Mouse (Mus musculus) megakaryocyte-erythroid progenitor cell, adult 5-6 weeks (primary cell): ENCODE measurements around the gene Gm9046. TPM values are rescaled to one million over a fixed set of nuclear protein-coding genes. Genes with fewer than 3 reads are reported as not detected.
"Not testable (repeated sequence)": the region's sequence is repeated elsewhere in the genome, so short reads cannot be mapped to it uniquely, and the experiment has no call there.

Source experiments
- ATAC-seq: replicated peaks from 2 replicates; pipeline ENCODE4 v1.8.0; 2016; ENCODE audit warnings: mild to moderate bottlenecking, inconsistent platforms; ENCODE audit not compliant: severe bottlenecking, poor library complexity, low FRiP score, low TSS enrichment
- total RNA-seq, 2 experiments: library from RNA; stranded (forward) in 1 of 2; stranded (reverse) in 1 of 2; fragments of 200-1000, 215-1000 nt in 1 of 2; fragments of >200 nt in 1 of 2; fragmentation: Nextera tagmentation in 1 of 2; gene quantifications; 2 replicates each; pipeline ENCODE4 v1.2.3; 2014 to 2017

Gm9046 gene
- total RNA-seq (2014; fragmentation: Nextera tagmentation) (not detected in 2 replicates), total RNA-seq (2017) (not detected in 2 replicates)

GRCm38 (mm10) chr10:118343155-118343554, at the start of gene Gm9046:
Gene Gm9046, minus strand, starts transcription at chr10:118343255.
- not testable (repeated sequence) for ATAC-seq

DNA sequence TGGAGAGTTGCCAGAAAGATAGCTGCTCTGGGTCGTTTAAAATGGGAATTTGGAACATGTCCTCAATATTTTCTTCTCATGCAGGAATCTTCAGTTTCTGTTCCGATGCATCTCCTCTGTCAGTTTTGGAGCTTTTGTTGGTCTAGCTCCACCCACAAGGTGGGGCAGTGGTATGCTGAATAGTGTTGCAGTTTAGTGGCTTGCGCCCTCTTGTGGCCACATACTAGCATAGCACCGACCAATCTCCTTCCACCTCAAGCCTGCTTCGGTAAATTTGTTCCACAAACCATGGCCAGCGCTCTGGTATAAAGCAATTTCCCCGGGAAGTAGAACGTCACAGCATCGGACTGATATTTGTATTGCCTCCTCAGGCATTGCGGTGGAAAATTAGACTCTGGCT, 27.4 kb upstream of the Gm9046 start:
- peak; percentile 100 for ATAC-seq

- ATAC-seq: no peak
Observed at GRCm38 (mm10) chr10:118369518-118369917, 26.5 kb upstream of the Gm9046 start.

DNA sequence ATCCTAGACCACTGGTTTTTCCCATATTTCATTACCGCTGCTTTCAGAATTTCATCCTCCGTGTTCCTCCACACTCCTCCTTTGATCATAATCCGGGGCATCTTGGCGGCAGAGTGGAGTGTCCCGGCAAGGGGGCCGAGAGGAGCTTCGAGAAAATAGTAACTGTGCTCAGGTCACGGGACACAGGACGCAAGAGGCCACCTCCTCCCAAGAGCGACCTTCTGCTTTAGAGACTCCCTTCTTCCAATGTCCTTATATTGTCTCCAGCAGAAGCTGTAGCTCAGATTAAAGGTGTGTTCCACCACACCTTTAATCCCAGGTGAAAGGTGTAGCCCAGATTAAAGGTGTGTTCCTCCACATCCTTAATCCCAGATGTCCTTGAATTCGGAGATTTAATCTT, 10.9 kb upstream of the Gm9046 start, which contains the start of gene Gm9049:
TSS of gene Gm9049 (minus strand) at position 101 of the 400 bp plus-strand sequence.
- ATAC-seq: not testable (repeated sequence)

DNA sequence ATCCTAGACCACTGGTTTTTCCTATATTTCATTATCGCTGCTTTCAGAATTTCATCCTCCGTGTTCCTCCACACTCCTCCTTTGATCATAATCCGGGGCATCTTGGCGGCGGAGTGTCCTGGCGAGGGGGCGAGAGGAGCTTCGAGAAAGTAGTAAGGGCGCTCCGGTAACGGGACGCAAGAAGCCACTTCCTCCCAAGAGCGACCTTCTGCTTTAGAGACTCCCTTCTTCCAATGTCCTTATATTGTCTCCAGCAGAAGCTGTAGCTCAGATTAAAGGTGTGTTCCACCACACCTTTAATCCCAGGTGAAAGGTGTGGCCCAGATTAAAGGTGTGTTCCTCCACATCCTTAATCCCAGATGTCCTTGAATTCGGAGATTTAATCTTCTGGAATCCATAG, 5.5 kb upstream of the Gm9046 start, which contains the start of gene Gm9048:
TSS of gene Gm9048 (minus strand) at position 101 of the 400 bp plus-strand sequence.
- ATAC-seq: not testable (repeated sequence)

DNA sequence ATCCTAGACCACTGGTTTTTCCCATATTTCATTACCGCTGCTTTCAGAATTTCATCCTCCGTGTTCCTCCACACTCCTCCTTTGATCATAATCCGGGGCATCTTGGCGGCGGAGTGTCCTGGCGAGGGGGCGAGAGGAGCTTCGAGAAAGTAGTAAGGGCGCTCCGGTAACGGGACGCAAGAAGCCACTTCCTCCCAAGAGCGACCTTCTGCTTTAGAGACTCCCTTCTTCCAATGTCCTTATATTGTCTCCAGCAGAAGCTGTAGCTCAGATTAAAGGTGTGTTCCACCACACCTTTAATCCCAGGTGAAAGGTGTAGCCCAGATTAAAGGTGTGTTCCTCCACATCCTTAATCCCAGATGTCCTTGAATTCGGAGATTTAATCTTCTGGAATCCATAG, 5.3 kb downstream of the Gm9046 start, which contains the start of gene Gm9045:
TSS of gene Gm9045 (minus strand) at position 101 of the 400 bp plus-strand sequence.
- not testable (repeated sequence) for ATAC-seq

DNA sequence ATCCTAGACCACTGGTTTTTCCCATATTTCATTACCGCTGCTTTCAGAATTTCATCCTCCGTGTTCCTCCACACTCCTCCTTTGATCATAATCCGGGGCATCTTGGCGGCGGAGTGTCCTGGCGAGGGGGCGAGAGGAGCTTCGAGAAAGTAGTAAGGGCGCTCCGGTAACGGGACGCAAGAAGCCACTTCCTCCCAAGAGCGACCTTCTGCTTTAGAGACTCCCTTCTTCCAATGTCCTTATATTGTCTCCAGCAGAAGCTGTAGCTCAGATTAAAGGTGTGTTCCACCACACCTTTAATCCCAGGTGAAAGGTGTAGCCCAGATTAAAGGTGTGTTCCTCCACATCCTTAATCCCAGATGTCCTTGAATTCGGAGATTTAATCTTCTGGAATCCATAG, 10.7 kb downstream of the Gm9046 start, which contains the start of gene Gm9044:
TSS of gene Gm9044 (minus strand) at position 101 of the 400 bp plus-strand sequence.
- ATAC-seq: not testable (repeated sequence)

DNA sequence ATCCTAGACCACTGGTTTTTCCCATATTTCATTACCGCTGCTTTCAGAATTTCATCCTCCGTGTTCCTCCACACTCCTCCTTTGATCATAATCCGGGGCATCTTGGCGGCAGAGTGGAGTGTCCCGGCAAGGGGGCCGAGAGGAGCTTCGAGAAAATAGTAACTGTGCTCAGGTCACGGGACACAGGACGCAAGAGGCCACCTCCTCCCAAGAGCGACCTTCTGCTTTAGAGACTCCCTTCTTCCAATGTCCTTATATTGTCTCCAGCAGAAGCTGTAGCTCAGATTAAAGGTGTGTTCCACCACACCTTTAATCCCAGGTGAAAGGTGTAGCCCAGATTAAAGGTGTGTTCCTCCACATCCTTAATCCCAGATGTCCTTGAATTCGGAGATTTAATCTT, 16.2 kb downstream of the Gm9046 start, which contains the start of gene Gm9040:
TSS of gene Gm9040 (minus strand) at position 101 of the 400 bp plus-strand sequence.
- not testable (repeated sequence) for ATAC-seq

DNA sequence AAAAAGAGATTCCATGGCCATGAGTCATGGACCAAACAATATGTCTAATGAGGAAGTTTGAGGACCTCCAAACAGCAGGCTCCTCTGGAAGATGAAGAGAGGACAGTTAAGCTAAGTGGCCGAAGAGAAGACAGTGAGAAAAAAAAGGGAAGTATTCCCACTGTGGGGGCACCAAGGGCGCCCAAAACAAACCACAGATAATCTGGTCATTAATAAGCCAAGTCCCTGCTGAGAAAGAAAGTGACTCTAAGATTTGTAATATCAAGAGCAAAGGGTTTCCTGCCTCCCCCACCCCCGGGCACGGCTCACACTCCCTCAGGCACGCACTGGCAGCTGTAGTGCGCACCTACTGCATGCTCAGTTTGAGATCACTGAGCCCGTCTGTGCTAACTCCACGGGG, 24.0 kb downstream of the Gm9046 start:
- ATAC-seq: no peak

- peak; percentile 73; the same call in 1 of the 2 replicates for ATAC-seq
Observed at GRCm38 (mm10) chr10:118302133-118302532, 40.9 kb downstream of the Gm9046 start.

- no peak for ATAC-seq
Observed at GRCm38 (mm10) chr10:118294938-118295337, 48.1 kb downstream of the Gm9046 start, which contains the start of gene Iltifb. Gene Iltifb, minus strand, starts transcription at chr10:118295038.

Other genes starting within 250 kb of the Gm9046 start
- gene Mdm1, start 201.4 kb downstream of the Gm9046 start, total RNA-seq (2014; fragmentation: Nextera tagmentation): 10.9 and 13.6 TPM in 2 replicates
- gene Mdm1, start 201.4 kb downstream of the Gm9046 start, total RNA-seq (2017): 25.2 and 29.6 TPM in 2 replicates
- not detected in 2 replicates for gene Il22, start 138.3 kb downstream of the Gm9046 start, total RNA-seq (2014; fragmentation: Nextera tagmentation)
- gene Il22, start 138.3 kb downstream of the Gm9046 start, total RNA-seq (2017): not detected in 2 replicates
- not detected in 2 replicates for gene Gm32717, start 102.5 kb downstream of the Gm9046 start, total RNA-seq (2014; fragmentation: Nextera tagmentation)
- 0.42 TPM in 1 of 2 replicates, not detected in the other for gene Gm32717, start 102.5 kb downstream of the Gm9046 start, total RNA-seq (2017)
- not detected in 2 replicates for gene Gm32802, start 84.6 kb downstream of the Gm9046 start, total RNA-seq (2014; fragmentation: Nextera tagmentation)
- gene Gm32802, start 84.6 kb downstream of the Gm9046 start, total RNA-seq (2017): 0.42 TPM in 1 of 2 replicates, not detected in the other
- gene Iltifb, start 48.2 kb downstream of the Gm9046 start, total RNA-seq (2014; fragmentation: Nextera tagmentation): not detected in 2 replicates
- gene Iltifb, start 48.2 kb downstream of the Gm9046 start, total RNA-seq (2017): not detected in 2 replicates
- not detected in 2 replicates for gene Gm9040, start 16.3 kb downstream of the Gm9046 start, total RNA-seq (2014; fragmentation: Nextera tagmentation)
- not detected in 2 replicates for gene Gm9040, start 16.3 kb downstream of the Gm9046 start, total RNA-seq (2017)
- not detected in 2 replicates for gene Gm9044, start 10.8 kb downstream of the Gm9046 start, total RNA-seq (2014; fragmentation: Nextera tagmentation)
- gene Gm9044, start 10.8 kb downstream of the Gm9046 start, total RNA-seq (2017): not detected in 2 replicates
- gene Gm9045, start 5.4 kb downstream of the Gm9046 start, total RNA-seq (2014; fragmentation: Nextera tagmentation): 0.09 TPM in 1 of 2 replicates, not detected in the other
- gene Gm9045, start 5.4 kb downstream of the Gm9046 start, total RNA-seq (2017): 0.08 TPM in 1 of 2 replicates, not detected in the other
- gene Gm9048, start 5.4 kb upstream of the Gm9046 start, total RNA-seq (2014; fragmentation: Nextera tagmentation): not detected in 2 replicates
- gene Gm9048, start 5.4 kb upstream of the Gm9046 start, total RNA-seq (2017): not detected in 2 replicates
- gene Gm9049, start 10.8 kb upstream of the Gm9046 start, total RNA-seq (2014; fragmentation: Nextera tagmentation): 0.09 TPM in 1 of 2 replicates, not detected in the other
- gene Gm9049, start 10.8 kb upstream of the Gm9046 start, total RNA-seq (2017): 0.08 TPM in 1 of 2 replicates, not detected in the other
- not detected in 2 replicates for gene Ifng, start 97.8 kb upstream of the Gm9046 start, total RNA-seq (2014; fragmentation: Nextera tagmentation)
- 6.3 and 18.8 TPM in 2 replicates for gene Ifng, start 97.8 kb upstream of the Gm9046 start, total RNA-seq (2017)